Mouse (Mus musculus): Measurements from ENCODE around the gene Galnt7. TPM values are rescaled to one million over a fixed set of nuclear protein-coding genes. Genes with fewer than 3 reads are reported as not detected.

Gene Galnt7
- total RNA-seq, 2 experiments from 2014 or later: 13.1 to 15.3 TPM

DNA sequence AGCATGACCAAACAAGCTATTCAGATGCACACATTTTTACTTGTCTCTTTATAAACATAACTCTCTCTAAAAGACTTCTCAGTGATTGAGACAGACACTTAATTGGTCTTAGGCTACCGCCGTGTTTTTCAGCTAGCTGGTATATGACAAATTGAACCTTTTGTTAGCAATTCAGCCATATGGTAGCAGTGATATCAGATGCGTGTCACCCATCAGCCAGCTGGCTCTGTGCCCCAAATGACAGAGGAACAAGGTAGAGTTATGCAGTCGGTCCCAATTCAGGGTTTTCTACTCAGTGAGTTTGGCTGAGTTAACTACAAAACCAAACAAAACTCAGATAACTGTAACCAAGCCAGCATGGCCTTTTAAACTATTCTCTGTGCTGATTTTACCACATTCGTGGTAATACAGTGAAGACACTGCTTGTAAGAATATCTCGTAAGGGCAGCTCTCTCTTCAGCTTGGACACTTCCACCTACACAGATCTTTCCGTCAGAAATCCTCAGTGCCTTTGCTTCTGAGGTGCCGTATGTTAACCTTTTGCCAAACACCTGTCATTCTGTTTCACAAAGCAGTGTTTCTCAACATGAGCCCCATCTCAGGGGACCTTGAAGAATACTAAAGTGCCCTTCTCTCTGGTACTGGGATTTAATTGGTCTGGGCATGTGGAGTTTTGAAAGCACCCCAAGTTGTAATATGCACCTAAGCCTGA is 68.3 kb downstream of the Galnt7 start:
- peak; percentile 37 for DNase-seq

DNA sequence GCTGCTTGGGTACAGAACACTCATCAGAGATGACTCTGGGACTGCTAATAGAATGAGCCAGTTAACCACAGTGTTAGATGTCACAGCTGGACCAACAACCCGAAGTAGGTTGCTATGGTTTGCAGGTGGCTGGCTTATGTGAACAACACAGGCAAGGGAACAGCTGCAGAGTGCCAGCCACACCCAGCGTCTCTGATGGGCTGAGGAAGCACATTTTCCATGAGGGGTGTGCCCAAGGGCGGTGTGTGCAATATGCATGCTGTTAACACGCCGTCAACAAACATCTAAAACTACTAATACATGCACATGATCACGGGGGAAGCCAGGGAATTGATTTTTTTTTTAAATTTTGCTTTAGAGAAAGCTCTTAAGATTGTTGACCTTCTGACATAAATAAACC is 73.0 kb downstream of the Galnt7 start:
- DNase-seq: no peak

- no peak for DNase-seq
Observed at GRCm38 (mm10) chr8:57577301-57577700, 75.5 kb downstream of the Galnt7 start.

DNA sequence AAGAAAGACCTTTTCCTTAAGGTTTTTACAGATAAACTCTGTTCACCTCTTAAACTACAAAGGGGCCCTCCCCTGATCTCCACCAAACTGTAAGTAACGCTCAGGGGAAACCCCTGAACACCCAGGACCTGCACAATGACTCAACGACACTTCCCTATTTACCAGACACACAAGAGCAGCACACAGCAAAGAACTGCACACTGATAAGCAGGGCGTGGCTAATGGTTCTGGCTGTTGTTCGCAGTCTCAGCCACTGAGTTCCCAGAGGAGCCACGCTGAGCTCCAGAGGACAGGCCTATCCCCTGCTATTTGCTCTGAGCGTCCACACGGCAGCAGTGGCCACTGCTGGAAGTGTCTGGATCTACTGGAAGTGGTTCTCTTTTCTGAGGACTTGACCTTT is 76.6 kb downstream of the Galnt7 start:
- peak; percentile 78 for DNase-seq

DNA sequence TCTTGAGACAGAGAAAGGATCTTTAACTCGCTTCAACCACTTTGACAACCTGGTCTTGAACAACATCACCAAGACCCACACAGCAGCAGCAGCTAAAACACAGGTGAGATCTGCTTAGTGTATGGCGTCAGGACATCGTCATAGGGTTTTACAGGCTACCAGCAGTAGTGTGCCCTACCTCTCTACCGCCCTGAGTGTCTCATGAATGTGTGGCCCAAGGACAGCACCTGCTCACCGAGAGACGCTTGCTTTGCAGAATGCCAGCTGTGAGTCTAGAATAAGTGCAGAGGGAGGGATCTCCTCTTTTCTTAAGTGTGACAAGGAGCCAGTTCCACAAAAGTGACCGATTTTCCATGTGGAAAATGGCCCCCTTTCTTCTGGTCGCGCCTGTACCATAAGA is 77.5 kb downstream of the Galnt7 start:
- no peak for DNase-seq

DNA sequence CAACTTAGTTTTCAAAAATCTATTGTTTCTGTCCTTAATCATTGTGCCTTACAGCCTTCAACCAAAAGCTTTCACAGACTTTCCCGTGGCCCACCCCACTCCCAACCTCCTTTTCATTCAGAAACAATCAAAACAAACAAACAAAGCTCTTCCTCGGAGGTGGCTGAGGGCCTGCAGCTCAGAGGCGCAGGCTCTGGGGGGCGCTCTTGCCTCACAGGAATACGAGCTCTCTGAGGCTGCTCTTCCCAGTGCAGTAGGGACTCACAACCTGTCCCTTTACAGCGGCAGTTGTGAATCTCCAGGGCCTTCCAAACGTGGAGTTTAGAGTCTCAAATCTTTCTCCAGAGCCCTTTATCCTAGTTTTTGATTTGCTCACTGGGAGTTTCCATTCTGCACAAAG is 78.4 kb downstream of the Galnt7 start:
- peak; percentile 88 for DNase-seq

DNA sequence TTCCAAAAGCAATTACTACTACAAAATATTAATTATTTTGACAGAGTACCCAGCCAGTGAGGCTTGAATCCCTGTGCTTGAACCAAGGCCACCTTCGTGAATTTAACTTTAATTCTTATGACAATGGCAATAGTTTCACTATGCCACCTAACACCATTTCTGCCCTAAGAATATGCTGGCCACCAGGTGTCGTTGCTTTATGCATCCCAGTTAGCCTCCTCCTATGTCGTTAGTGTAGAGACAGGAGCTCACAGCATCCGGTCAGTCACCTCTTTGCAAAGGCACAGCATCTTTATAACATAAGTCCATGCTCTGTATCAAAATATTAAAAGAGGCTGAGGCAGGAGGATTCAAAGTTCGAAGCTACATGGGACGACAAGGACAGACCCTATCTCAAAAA is 79.0 kb downstream of the Galnt7 start:
- no peak for DNase-seq

DNA sequence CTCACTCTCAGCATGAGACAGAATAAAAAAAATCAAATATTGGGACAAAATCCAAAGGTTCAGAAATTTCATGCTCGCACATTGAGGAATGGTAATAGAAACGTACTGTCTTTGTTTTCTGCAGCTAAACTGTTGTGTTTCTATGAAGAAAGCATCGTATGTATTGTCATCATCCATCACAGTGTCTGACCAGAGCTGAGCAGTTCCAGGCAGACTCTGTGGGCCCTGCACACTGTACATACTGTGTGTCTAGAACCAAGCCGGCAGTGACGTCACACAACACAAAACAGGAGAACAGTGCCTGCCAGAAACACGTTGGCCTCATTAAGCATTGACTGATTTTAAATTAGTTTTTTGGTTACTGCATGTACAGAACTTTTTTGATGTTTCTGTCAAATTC is 82.9 kb downstream of the Galnt7 start:
- no peak for DNase-seq

- no peak for DNase-seq
Observed at GRCm38 (mm10) chr8:57569400-57569795, 83.4 kb downstream of the Galnt7 start.

GRCm38 (mm10) chr8:57568633-57569399 is 84.0 kb downstream of the Galnt7 start:
- no peak for DNase-seq

- DNase-seq: no peak
Observed at GRCm38 (mm10) chr8:57567998-57568397, 84.8 kb downstream of the Galnt7 start.

GRCm38 (mm10) chr8:57565039-57565438 is 87.8 kb downstream of the Galnt7 start:
- DNase-seq: peak; percentile 28

DNA sequence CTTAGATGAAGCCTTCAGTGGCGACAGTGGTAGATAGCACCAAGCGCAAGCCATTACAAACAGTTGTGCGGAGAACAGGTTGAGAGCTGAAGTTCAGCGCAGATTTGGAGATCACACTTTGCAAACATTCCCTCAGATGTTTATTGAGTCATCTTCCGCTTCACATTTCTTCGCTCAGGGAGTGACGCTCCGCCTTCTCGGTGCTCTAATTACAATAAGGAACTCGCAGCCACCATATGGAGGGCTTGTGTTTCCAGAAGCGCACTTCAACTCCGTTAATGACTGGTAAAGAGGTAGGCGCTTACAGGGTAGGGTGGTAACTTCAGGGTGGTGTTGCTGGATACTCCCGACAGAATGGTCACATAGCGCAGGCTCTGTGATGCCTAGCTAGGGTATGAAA is 89.1 kb downstream of the Galnt7 start:
- no peak for DNase-seq

GRCm38 (mm10) chr8:57562741-57563140 is 90.1 kb downstream of the Galnt7 start:
- DNase-seq: no peak

DNA sequence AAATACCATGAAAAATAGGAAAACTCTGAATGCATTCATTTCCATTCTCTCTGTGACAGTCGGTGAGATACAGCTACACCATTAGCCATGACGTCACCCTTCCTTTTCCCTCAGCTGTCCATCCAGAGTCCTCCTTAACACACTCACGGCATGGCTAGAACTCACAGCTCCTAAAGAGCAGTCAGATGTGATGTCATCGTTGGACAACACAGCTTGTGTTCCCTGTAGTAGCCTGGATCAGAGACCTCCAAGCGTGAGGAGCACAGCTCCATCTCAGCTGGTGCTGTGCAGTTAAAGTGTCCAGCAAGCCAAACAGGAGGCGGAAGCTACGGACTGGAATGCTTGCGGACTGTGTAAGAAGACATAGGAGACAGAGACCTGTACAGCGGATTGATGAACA is 91.9 kb downstream of the Galnt7 start:
- DNase-seq: no peak

GRCm38 (mm10) chr8:57552102-57553032 is 100.5 kb downstream of the Galnt7 start:
- DNase-seq: no peak

GRCm38 (mm10) chr8:57547581-57547980 is 105.3 kb downstream of the Galnt7 start:
- no peak for DNase-seq

DNA sequence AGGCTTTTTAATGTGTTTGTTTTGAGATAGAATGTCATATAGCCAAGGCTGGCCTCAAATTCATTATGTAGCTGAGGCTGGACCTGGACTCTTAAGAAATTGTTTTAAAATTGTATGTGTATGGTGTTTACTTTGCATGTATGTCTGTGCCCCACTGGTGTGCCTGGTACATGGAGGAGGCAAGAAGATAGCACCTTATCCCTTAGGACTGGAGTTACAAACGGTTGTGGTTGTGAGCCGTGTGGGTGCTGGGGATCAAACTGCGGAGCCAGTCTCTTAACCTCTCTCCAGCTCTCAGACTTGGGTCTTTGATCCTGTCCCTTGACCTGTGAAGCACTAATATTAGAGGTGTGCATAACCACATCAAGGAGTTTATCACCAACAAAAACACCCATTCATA is 106.0 kb downstream of the Galnt7 start:
- DNase-seq: no peak

GRCm38 (mm10) chr8:57546401-57546800 is 106.4 kb downstream of the Galnt7 start:
- no peak for DNase-seq

DNA sequence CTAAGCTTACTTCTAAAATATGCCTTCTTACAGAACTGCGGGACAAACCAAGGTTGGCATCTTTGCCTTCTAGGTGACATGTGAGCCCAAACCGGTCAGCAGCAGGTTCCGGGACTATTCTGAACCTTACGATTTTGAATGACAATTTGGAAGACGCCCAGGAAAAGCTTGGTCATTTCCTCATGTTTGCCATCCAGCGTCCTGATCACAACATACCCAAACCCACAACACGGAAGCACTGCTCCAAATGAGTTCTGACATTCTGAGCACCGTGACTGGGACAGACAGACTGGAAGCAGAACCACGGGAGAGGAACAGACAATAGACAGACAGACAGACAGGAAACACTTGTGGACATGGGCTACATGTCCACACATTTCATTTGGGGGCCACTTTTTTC is 111.4 kb downstream of the Galnt7 start:
- no peak for DNase-seq

- DNase-seq: no peak
Observed at GRCm38 (mm10) chr8:57540951-57541350, 111.9 kb downstream of the Galnt7 start.

DNA sequence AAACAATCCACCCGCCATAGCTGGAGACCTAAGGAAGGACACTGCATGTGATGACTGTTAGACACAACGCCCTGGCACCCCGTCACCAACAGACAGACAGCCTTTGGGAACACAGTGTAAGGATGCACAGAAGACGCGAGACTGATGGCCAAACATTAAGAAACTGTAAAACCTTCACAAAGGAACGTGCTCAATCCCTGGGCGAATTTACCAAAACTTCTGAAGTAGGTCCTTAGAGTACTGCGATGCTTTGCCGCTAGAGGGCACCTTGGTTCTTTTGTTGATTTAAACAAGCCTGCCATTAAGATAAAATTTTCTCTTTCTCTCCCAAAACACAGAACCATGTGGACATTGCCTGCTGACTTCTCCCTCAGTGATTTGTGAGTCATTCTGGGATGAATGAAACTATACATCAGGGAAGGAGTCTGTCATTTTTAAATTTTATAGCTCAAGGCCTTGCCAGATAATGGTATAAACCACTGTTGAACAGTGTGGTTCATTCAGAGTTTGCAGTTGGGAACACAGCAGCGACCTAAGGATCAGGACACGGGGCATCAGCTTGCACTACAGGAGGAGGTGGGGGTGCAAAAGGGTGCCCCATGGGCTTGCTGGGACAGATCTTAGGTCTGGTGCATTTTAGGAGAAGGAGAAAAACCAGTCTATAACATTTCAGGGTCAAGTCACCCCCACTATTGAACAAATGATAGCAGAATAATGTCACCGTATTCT is 112.6 kb downstream of the Galnt7 start:
- peak; percentile 78 for DNase-seq

Measured in adrenal gland, postnatal 10 days (tissue).